Mouse (Mus musculus) E14TG2a.4 (cell line): ENCODE data around the gene Banp.

Experiments used
- H3K27me3 ChIP-seq: 2 replicates; pipeline ENCODE4 v1.6.1; 2014; ENCODE audit warnings: low read length, control low read depth; ENCODE audit not compliant: insufficient read depth
- H3K36me3 ChIP-seq: 2 replicates; pipeline ENCODE4 v1.6.1; 2014; ENCODE audit warnings: low read length, control low read depth; ENCODE audit not compliant: insufficient read depth
- H3K4me1 ChIP-seq: replicated peaks from 2 replicates; pipeline ENCODE4 v1.6.1; 2014; ENCODE audit warnings: low read depth, low read length, control low read depth
- H3K4me3 ChIP-seq: replicated peaks from 2 replicates; pipeline ENCODE4 v1.5.1; 2014; ENCODE audit warnings: mild to moderate bottlenecking, low read length
- H3K9me3 ChIP-seq: 2 replicates; pipeline ENCODE4 v1.6.1; 2014; ENCODE audit warnings: low read length, control low read depth
- CTCF ChIP-seq: conservative IDR thresholded peaks from 2 replicates; pipeline ENCODE4 v1.5.1; 2014; ENCODE audit warnings: low read length
- NANOG ChIP-seq: IDR thresholded peaks from 2 replicates; pipeline ENCODE4 v1.6.1; 2014; ENCODE audit warnings: borderline replicate concordance, low read length, mixed read lengths
- POU5F1 ChIP-seq: IDR thresholded peaks from 2 replicates; pipeline ENCODE4 v1.6.1; 2014; ENCODE audit warnings: low read length, borderline replicate concordance

Gene Banp

DNA sequence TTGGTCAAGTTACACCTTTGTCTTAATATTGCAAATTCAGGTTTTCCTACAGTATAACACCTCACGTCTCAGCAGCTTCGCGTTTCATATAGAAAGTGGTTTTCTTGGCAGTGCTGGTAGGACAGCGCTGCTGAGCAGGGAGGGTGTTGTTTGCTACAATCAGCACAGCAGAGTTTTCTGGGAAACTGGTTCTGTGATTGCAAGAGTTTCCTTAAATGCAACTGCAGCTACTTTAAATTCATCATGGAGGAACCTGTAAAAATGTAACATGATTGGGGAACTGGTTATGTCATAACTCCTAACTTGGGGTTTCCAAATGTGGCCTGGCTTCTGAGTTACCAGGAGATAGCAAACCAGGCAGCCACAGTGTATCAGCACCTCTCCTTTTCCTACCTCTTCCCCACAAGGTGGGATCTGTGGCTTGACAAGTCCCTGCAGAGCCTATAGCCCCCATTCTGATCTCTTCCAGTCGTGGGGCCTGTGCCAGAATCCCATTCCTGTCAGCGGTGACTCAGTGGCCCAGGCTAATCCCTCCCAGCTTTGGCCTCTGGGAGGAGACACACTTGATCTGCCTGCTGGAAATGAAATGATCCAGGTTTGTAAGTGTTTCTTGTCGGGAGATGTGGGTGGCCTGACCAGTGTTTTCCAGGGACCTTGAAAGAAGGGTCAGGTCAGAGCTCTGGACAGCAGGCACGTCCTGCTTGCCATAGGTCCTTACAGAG is 70.7 kb downstream of the Banp start:
- Histone ChIP-seq H3K9me3 (no peaks in the 10 kb centered on the region), H3K36me3 (peaks cover 100% of the 10 kb centered on the region), H3K4me1 (peaks cover 11% of the 10 kb centered on the region), H3K27me3 (no peaks in the 10 kb centered on the region), H3K4me3 (no peak overlapping the region)
- TF ChIP-seq POU5F1 (no peak), NANOG (no peak), CTCF (no peak)

- Histone ChIP-seq H3K9me3 (no peaks in the 10 kb centered on the region), H3K4me1 (peaks cover 11% of the 10 kb centered on the region), H3K4me3 (no peak overlapping the region), H3K27me3 (no peaks in the 10 kb centered on the region), H3K36me3 (peaks cover 100% of the 10 kb centered on the region)
- TF ChIP-seq CTCF (no peak), POU5F1 (no peak), NANOG (no peak)
These were observed 72.2 kb downstream of the Banp start for GRCm38 (mm10) chr8:122021725-122022124.

DNA sequence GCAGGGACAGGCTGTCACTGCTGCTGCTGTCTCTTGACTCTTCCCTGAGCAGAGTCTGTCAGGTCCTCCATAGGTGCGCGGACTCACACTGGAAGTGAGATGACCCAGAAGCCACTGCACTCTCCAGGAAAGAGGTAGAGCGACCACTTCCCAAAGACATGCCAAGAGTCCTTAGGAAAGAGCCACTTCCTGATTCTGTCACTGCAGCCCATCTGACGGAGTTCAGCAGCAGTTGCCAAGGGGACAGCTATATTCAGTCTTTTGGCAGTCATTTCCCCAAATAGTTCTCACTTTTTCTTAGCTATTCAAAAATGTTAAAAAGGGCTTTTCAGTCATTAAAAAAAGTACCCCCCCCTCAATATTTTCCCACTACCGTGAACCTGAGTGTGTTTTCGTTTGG is 72.7 kb downstream of the Banp start:
- no peak overlapping the region for H3K4me3 ChIP-seq
- no peak for TF ChIP-seq CTCF
- no peak for TF ChIP-seq POU5F1
- no peak for TF ChIP-seq NANOG
- no peaks in the 10 kb centered on the region for H3K27me3 ChIP-seq
- H3K9me3 ChIP-seq: no peaks in the 10 kb centered on the region
- H3K4me1 ChIP-seq: peaks cover 11% of the 10 kb centered on the region
- H3K36me3 ChIP-seq: peaks cover 100% of the 10 kb centered on the region

DNA sequence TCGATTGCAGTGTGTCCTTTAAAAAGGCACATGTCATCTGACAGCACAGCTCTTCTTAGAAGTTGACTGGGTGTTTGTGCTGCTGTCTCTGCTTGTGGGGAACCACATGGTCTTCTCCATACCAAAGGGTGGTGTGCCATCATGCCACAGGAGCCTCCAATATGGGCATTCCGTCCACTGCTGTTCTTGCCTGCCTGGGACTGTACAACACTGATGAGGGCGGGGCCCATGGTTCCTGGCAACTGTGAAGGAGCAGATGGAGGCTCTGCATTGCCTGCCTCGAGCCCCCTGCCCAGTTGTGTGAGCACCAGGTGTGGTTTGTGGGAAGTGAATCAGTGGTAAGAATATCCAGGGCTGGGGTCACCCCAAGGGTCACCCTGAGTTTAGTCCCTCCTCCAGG is 73.2 kb downstream of the Banp start:
- Histone ChIP-seq H3K4me1 (peaks cover 11% of the 10 kb centered on the region), H3K27me3 (no peaks in the 10 kb centered on the region), H3K36me3 (peaks cover 96% of the 10 kb centered on the region), H3K9me3 (no peaks in the 10 kb centered on the region), H3K4me3 (no peak overlapping the region)
- TF ChIP-seq POU5F1 (no peak), CTCF (no peak), NANOG (no peak)

GRCm38 (mm10) chr8:122025546-122025945 is 76.0 kb downstream of the Banp start:
- TF ChIP-seq CTCF (no peak), NANOG (no peak), POU5F1 (no peak)
- Histone ChIP-seq H3K4me3 (no peak overlapping the region), H3K4me1 (peaks cover 11% of the 10 kb centered on the region), H3K36me3 (peaks cover 68% of the 10 kb centered on the region), H3K27me3 (no peaks in the 10 kb centered on the region), H3K9me3 (no peaks in the 10 kb centered on the region)

GRCm38 (mm10) chr8:122028116-122028515 is 78.6 kb downstream of the Banp start:
- Histone ChIP-seq H3K4me1 (no peaks in the 10 kb centered on the region), H3K4me3 (no peak overlapping the region), H3K9me3 (no peaks in the 10 kb centered on the region), H3K36me3 (peaks cover 42% of the 10 kb centered on the region), H3K27me3 (no peaks in the 10 kb centered on the region)
- TF ChIP-seq NANOG (no peak), POU5F1 (no peak), CTCF (no peak)

GRCm38 (mm10) chr8:122030965-122031364 is 81.4 kb downstream of the Banp start:
- no peaks in the 10 kb centered on the region for H3K27me3 ChIP-seq
- no peaks in the 10 kb centered on the region for H3K4me1 ChIP-seq
- TF ChIP-seq POU5F1 (no peak), CTCF (no peak), NANOG (no peak)
- H3K9me3 ChIP-seq: no peaks in the 10 kb centered on the region
- H3K36me3 ChIP-seq: peaks cover 13% of the 10 kb centered on the region
- no peak overlapping the region for H3K4me3 ChIP-seq

DNA sequence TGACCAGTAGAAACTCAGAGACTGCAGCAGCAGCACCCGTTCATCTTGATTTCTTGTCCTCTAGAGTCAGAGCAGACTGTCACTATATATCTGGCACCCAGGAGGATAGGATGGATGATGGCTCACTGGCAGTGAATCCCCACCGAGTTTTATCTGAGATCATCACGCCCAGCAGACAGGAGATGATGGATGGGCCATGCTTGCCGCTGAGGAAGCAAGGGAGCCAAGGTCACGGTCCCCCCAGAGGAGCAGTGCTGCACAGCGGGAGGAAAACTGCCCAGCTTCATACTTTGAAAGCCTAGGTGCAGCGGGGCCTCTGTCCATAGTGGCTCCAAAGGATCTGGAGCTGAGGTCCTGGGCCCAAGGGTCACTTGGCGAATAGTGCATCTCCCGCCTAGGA is 83.2 kb downstream of the Banp start:
- peaks cover 1% of the 10 kb centered on the region; the same call in 1 of the 2 replicates for H3K27me3 ChIP-seq
- no peaks in the 10 kb centered on the region for H3K9me3 ChIP-seq
- no peak for TF ChIP-seq CTCF
- no peak for TF ChIP-seq POU5F1
- TF ChIP-seq NANOG: no peak
- no peaks in the 10 kb centered on the region for H3K4me1 ChIP-seq
- no peak overlapping the region for H3K4me3 ChIP-seq
- H3K36me3 ChIP-seq: no peaks in the 10 kb centered on the region

- Histone ChIP-seq H3K27me3 (peaks cover 4% of the 10 kb centered on the region; the same call in 1 of the 2 replicates), H3K4me3 (no peak overlapping the region)
- TF ChIP-seq NANOG (no peak), CTCF (no peak), POU5F1 (no peak)
These were observed 86.0 kb downstream of the Banp start for GRCm38 (mm10) chr8:122035543-122035942.

More at GRCm38 (mm10) chr8:122035543-122035942, 86.0 kb downstream of the Banp start:
- H3K9me3 ChIP-seq: no peaks in the 10 kb centered on the region
- H3K36me3 ChIP-seq: no peaks in the 10 kb centered on the region
- no peaks in the 10 kb centered on the region for H3K4me1 ChIP-seq
